Mouse (Mus musculus): ENCODE results near the gene Snrpg.
A peak's percentile ranks its signal among the peaks of the same experiment; 100 is the strongest.

DNA sequence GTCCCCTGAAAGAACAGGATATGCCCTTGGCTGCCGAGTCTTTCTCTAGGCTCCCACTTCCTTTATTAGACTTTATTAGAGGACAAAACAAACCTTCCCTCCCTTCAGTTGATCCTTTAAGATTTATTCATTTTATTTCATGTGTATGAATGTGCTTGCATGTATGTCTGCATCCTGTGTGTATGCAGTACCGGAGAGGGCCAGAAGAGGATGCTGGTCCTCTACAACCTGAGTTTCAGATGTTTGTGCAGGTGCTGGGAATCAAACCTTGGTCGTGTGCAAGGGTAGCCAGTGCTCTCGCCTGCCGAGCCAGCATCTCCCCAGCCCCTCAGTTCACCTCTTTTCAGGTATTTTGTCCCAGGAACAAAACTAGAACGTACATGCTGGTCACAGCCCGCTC is 9.7 kb upstream of the Snrpg start:
- TF ChIP-seq CTCF (IDR thresholded peaks at IDR 0.05; ENCODE audit: low read depth) (peak; percentile 42), EP300 (IDR thresholded peaks at IDR 0.05; ENCODE audit: low read depth) (no peak)
